Mouse (Mus musculus): ENCODE measurements around the gene Ick. TPM values are rescaled to one million over a fixed set of nuclear protein-coding genes. Genes with fewer than 3 reads are reported as not detected.
"Not testable (repeated sequence)": the region's sequence is repeated elsewhere in the genome, so short reads cannot be mapped to it uniquely, and the experiment has no call there.

The Ick gene
- polyA plus RNA-seq (2015; fragmentation: Nextera tagmentation; extraction: Ambion mirVana) = 31.8 and 36.7 TPM in 2 replicates

GRCm38 (mm10) chr9:78108796-78109239 lies at the start of gene Ick, which contains the start of gene Fbxo9:
Gene Ick (plus strand): TSS chr9:78109192.
Gene Fbxo9 (minus strand): TSS chr9:78109065.
- 1% methylated on average over 20 of the region's 20 CpGs for whole genome bisulfite sequencing
- H3K4me2 ChIP-seq (ENCODE audit: low read length) = peak within 1 kb of the TSS; percentile 85
- H3K9ac ChIP-seq (ENCODE audit: low read depth, low read length) = peak within 1 kb of the TSS; percentile 97
- H3K4me3 ChIP-seq (ENCODE audit: low read length) = peak within 1 kb of the TSS; percentile 94
- peak; percentile 95 for ATAC-seq
- H3K4me1 ChIP-seq (ENCODE audit: control insufficient read depth, insufficient read depth, low read depth, low read length) = peaks cover 13% of the 10 kb centered on the region
- no peaks in the 10 kb centered on the region for H3K27me3 ChIP-seq (replicated peaks; ENCODE audit: control insufficient read depth, insufficient read depth, low read length)
- 0 out of 2 replicates have a peak, but pooled peaks cover 4% of the 10 kb centered on the region for H3K36me3 ChIP-seq (ENCODE audit: control insufficient read depth, insufficient read depth, low read length)
- H3K9me3 ChIP-seq (ENCODE audit: control insufficient read depth, low read length) = no peaks in the 10 kb centered on the region
- H3K27ac ChIP-seq (ENCODE audit: low read depth, low read length) = peak within 1 kb of the TSS; percentile 95

GRCm38 (mm10) chr9:78059525-78060120 lies 49.4 kb upstream of the Ick start:
- Histone ChIP-seq H3K4me1 (ENCODE audit: control insufficient read depth, insufficient read depth, low read depth, low read length) (no peaks in the 10 kb centered on the region), H3K36me3 (ENCODE audit: control insufficient read depth, insufficient read depth, low read length) (no peaks in the 10 kb centered on the region), H3K9me3 (ENCODE audit: control insufficient read depth, low read length) (no peaks in the 10 kb centered on the region), H3K4me3 (ENCODE audit: low read length) (no peak overlapping the region), H3K27me3 (replicated peaks; ENCODE audit: control insufficient read depth, insufficient read depth, low read length) (no peaks in the 10 kb centered on the region), H3K9ac (ENCODE audit: low read depth, low read length) (no peak overlapping the region), H3K27ac (ENCODE audit: low read depth, low read length) (no peak overlapping the region), H3K4me2 (ENCODE audit: low read length) (no peak overlapping the region)
- 83% methylated on average over 16 of the region's 16 CpGs for WGBS
- no peak for ATAC-seq

- no peaks in the 10 kb centered on the region for H3K36me3 ChIP-seq (ENCODE audit: control insufficient read depth, insufficient read depth, low read length)
- H3K9me3 ChIP-seq (ENCODE audit: control insufficient read depth, low read length) = no peaks in the 10 kb centered on the region
- H3K4me2 ChIP-seq (ENCODE audit: low read length) = no peak overlapping the region
- H3K4me3 ChIP-seq (ENCODE audit: low read length) = no peak overlapping the region
- 82% methylated on average over 9 of the region's 9 CpGs for WGBS
- no peaks in the 10 kb centered on the region for H3K4me1 ChIP-seq (ENCODE audit: control insufficient read depth, insufficient read depth, low read depth, low read length)
- no peak overlapping the region for H3K27ac ChIP-seq (ENCODE audit: low read depth, low read length)
- no peak overlapping the region for H3K9ac ChIP-seq (ENCODE audit: low read depth, low read length)
- no peak for ATAC-seq
- H3K27me3 ChIP-seq (replicated peaks; ENCODE audit: control insufficient read depth, insufficient read depth, low read length) = no peaks in the 10 kb centered on the region
Observed at GRCm38 (mm10) chr9:78062392-78062791, 46.6 kb upstream of the Ick start.

- no peaks in the 10 kb centered on the region for H3K4me1 ChIP-seq (ENCODE audit: control insufficient read depth, insufficient read depth, low read depth, low read length)
- ATAC-seq = no peak
- no peaks in the 10 kb centered on the region for H3K36me3 ChIP-seq (ENCODE audit: control insufficient read depth, insufficient read depth, low read length)
- WGBS = 70% methylated on average over 10 of the region's 10 CpGs
- no peaks in the 10 kb centered on the region for H3K9me3 ChIP-seq (ENCODE audit: control insufficient read depth, low read length)
- H3K27ac ChIP-seq (ENCODE audit: low read depth, low read length) = no peak overlapping the region
- no peak overlapping the region for H3K9ac ChIP-seq (ENCODE audit: low read depth, low read length)
- no peak overlapping the region for H3K4me2 ChIP-seq (ENCODE audit: low read length)
- no peaks in the 10 kb centered on the region for H3K27me3 ChIP-seq (replicated peaks; ENCODE audit: control insufficient read depth, insufficient read depth, low read length)
- H3K4me3 ChIP-seq (ENCODE audit: low read length) = no peak overlapping the region
Observed at GRCm38 (mm10) chr9:78064121-78064520, 44.9 kb upstream of the Ick start.

GRCm38 (mm10) chr9:78070496-78070895 lies 38.5 kb upstream of the Ick start:
- no peak overlapping the region for H3K27ac ChIP-seq (ENCODE audit: low read depth, low read length)
- no peaks in the 10 kb centered on the region for H3K4me1 ChIP-seq (ENCODE audit: control insufficient read depth, insufficient read depth, low read depth, low read length)
- no peak overlapping the region for H3K4me3 ChIP-seq (ENCODE audit: low read length)
- no peak overlapping the region for H3K9ac ChIP-seq (ENCODE audit: low read depth, low read length)
- H3K4me2 ChIP-seq (ENCODE audit: low read length) = no peak overlapping the region
- no peaks in the 10 kb centered on the region for H3K36me3 ChIP-seq (ENCODE audit: control insufficient read depth, insufficient read depth, low read length)
- no peaks in the 10 kb centered on the region for H3K9me3 ChIP-seq (ENCODE audit: control insufficient read depth, low read length)
- H3K27me3 ChIP-seq (replicated peaks; ENCODE audit: control insufficient read depth, insufficient read depth, low read length) = no peaks in the 10 kb centered on the region
- ATAC-seq = no peak
- 75% methylated on average over 5 of the region's 5 CpGs for WGBS

GRCm38 (mm10) chr9:78071626-78072025 lies 37.4 kb upstream of the Ick start:
- no peak overlapping the region for H3K27ac ChIP-seq (ENCODE audit: low read depth, low read length)
- H3K27me3 ChIP-seq (replicated peaks; ENCODE audit: control insufficient read depth, insufficient read depth, low read length) = no peaks in the 10 kb centered on the region
- H3K36me3 ChIP-seq (ENCODE audit: control insufficient read depth, insufficient read depth, low read length) = no peaks in the 10 kb centered on the region
- no peak overlapping the region for H3K9ac ChIP-seq (ENCODE audit: low read depth, low read length)
- H3K4me2 ChIP-seq (ENCODE audit: low read length) = no peak overlapping the region
- no peaks in the 10 kb centered on the region for H3K4me1 ChIP-seq (ENCODE audit: control insufficient read depth, insufficient read depth, low read depth, low read length)
- H3K9me3 ChIP-seq (ENCODE audit: control insufficient read depth, low read length) = no peaks in the 10 kb centered on the region
- no peak overlapping the region for H3K4me3 ChIP-seq (ENCODE audit: low read length)
- 93% methylated on average over 4 of the region's 4 CpGs for WGBS
- ATAC-seq = no peak

- WGBS = 94% methylated on average over 3 of the region's 3 CpGs
- not testable (repeated sequence) for H3K9ac ChIP-seq (ENCODE audit: low read depth, low read length); H3K4me1 ChIP-seq (ENCODE audit: control insufficient read depth, insufficient read depth, low read depth, low read length); H3K4me2 ChIP-seq (ENCODE audit: low read length); H3K36me3 ChIP-seq (ENCODE audit: control insufficient read depth, insufficient read depth, low read length); H3K9me3 ChIP-seq (ENCODE audit: control insufficient read depth, low read length); H3K27ac ChIP-seq (ENCODE audit: low read depth, low read length); H3K27me3 ChIP-seq (replicated peaks; ENCODE audit: control insufficient read depth, insufficient read depth, low read length); H3K4me3 ChIP-seq (ENCODE audit: low read length); ATAC-seq
Observed at GRCm38 (mm10) chr9:78073291-78073690, 35.7 kb upstream of the Ick start.

GRCm38 (mm10) chr9:78073713-78074340 lies 35.2 kb upstream of the Ick start:
- no peak overlapping the region for H3K4me2 ChIP-seq (ENCODE audit: low read length)
- 91% methylated on average over 13 of the region's 13 CpGs for WGBS
- no peaks in the 10 kb centered on the region for H3K36me3 ChIP-seq (ENCODE audit: control insufficient read depth, insufficient read depth, low read length)
- no peak overlapping the region for H3K4me3 ChIP-seq (ENCODE audit: low read length)
- H3K27me3 ChIP-seq (replicated peaks; ENCODE audit: control insufficient read depth, insufficient read depth, low read length) = no peaks in the 10 kb centered on the region
- no peak for ATAC-seq
- no peaks in the 10 kb centered on the region for H3K9me3 ChIP-seq (ENCODE audit: control insufficient read depth, low read length)
- H3K27ac ChIP-seq (ENCODE audit: low read depth, low read length) = no peak overlapping the region
- no peak overlapping the region for H3K9ac ChIP-seq (ENCODE audit: low read depth, low read length)
- no peaks in the 10 kb centered on the region for H3K4me1 ChIP-seq (ENCODE audit: control insufficient read depth, insufficient read depth, low read depth, low read length)

- H3K27ac ChIP-seq (ENCODE audit: low read depth, low read length) = no peak overlapping the region
- WGBS = 93% methylated on average over 3 of the region's 3 CpGs
Observed at GRCm38 (mm10) chr9:78075256-78075655, 33.7 kb upstream of the Ick start.

More at GRCm38 (mm10) chr9:78075256-78075655, 33.7 kb upstream of the Ick start:
- Histone ChIP-seq H3K4me1 (ENCODE audit: control insufficient read depth, insufficient read depth, low read depth, low read length) (no peaks in the 10 kb centered on the region), H3K36me3 (ENCODE audit: control insufficient read depth, insufficient read depth, low read length) (no peaks in the 10 kb centered on the region), H3K9me3 (ENCODE audit: control insufficient read depth, low read length) (no peaks in the 10 kb centered on the region), H3K4me3 (ENCODE audit: low read length) (no peak overlapping the region), H3K4me2 (ENCODE audit: low read length) (no peak overlapping the region), H3K27me3 (replicated peaks; ENCODE audit: control insufficient read depth, insufficient read depth, low read length) (no peaks in the 10 kb centered on the region), H3K9ac (ENCODE audit: low read depth, low read length) (no peak overlapping the region)
- no peak for ATAC-seq

Data from hindbrain, embryonic 16.5 days (tissue).